Mouse (Mus musculus): ENCODE data around the gene Rimkla. TPM values are rescaled to one million over a fixed set of nuclear protein-coding genes. Genes with fewer than 3 reads are reported as not detected.

Gene Rimkla
- polyA plus RNA-seq, 1 experiment = not detected

- H3K4me3 ChIP-seq (replicated peaks) = peak overlapping the region; percentile 6
- H3K36me3 ChIP-seq (ENCODE audit: control insufficient read depth) = no peaks in the 10 kb centered on the region
- H3K4me1 ChIP-seq (ENCODE audit: control insufficient read depth) = peaks cover 76% of the 10 kb centered on the region
- H3K27me3 ChIP-seq (ENCODE audit: control insufficient read depth) = peaks cover 7% of the 10 kb centered on the region
- TF ChIP-seq GATA1 (IDR thresholded peaks at IDR 0.05; ENCODE audit: low read length) = no peak
- TF ChIP-seq TAL1 (IDR thresholded peaks at IDR 0.05; ENCODE audit: low read length) = no peak
- H3K9me3 ChIP-seq (ENCODE audit: control insufficient read depth, low read length) = no peaks in the 10 kb centered on the region
Measured at GRCm38 (mm10) chr4:119421191-119421590, 71.2 kb downstream of the Rimkla start.

GRCm38 (mm10) chr4:119417894-119418293 lies 74.5 kb downstream of the Rimkla start:
- peaks cover 38% of the 10 kb centered on the region for H3K27me3 ChIP-seq (ENCODE audit: control insufficient read depth)
- peaks cover 55% of the 10 kb centered on the region for H3K4me1 ChIP-seq (ENCODE audit: control insufficient read depth)
- no peaks in the 10 kb centered on the region for H3K36me3 ChIP-seq (ENCODE audit: control insufficient read depth)
- TF ChIP-seq TAL1 (IDR thresholded peaks at IDR 0.05; ENCODE audit: low read length) = peak; percentile 50
- TF ChIP-seq GATA1 (IDR thresholded peaks at IDR 0.05; ENCODE audit: low read length) = no peak
- H3K4me3 ChIP-seq (replicated peaks) = no peak overlapping the region
- H3K9me3 ChIP-seq (ENCODE audit: control insufficient read depth, low read length) = no peaks in the 10 kb centered on the region

- Histone ChIP-seq H3K27me3 (ENCODE audit: control insufficient read depth) (peaks cover 43% of the 10 kb centered on the region), H3K4me1 (ENCODE audit: control insufficient read depth) (peaks cover 51% of the 10 kb centered on the region), H3K9me3 (ENCODE audit: control insufficient read depth, low read length) (no peaks in the 10 kb centered on the region), H3K4me3 (replicated peaks) (no peak overlapping the region), H3K36me3 (ENCODE audit: control insufficient read depth) (no peaks in the 10 kb centered on the region)
- TF ChIP-seq GATA1 (IDR thresholded peaks at IDR 0.05; ENCODE audit: low read length) (no peak), TAL1 (IDR thresholded peaks at IDR 0.05; ENCODE audit: low read length) (no peak)
Measured at GRCm38 (mm10) chr4:119417270-119417669, 75.2 kb downstream of the Rimkla start.

Other genes starting within 250 kb of the Rimkla start
- gene Cldn19, start 237.2 kb downstream of the Rimkla start, polyA plus RNA-seq (2012) = not detected in 2 replicates
- gene Ybx1, start 198.0 kb downstream of the Rimkla start, polyA plus RNA-seq (2012) = 29.9 and 36.6 TPM in 2 replicates
- gene Ppih, start 172.1 kb downstream of the Rimkla start, polyA plus RNA-seq (2012) = 0.39 and 0.61 TPM in 2 replicates
- not detected in 2 replicates for gene Ccdc30, start 77.1 kb downstream of the Rimkla start, polyA plus RNA-seq (2012)
- 0.11 and 0.17 TPM in 2 replicates for gene Ppcs, start 70.2 kb downstream of the Rimkla start, polyA plus RNA-seq (2012)
- gene Zmynd12, start 69.8 kb downstream of the Rimkla start, polyA plus RNA-seq (2012) = not detected in 2 replicates
- 0.27 and 0.28 TPM in 2 replicates for gene Foxj3, start 44.4 kb upstream of the Rimkla start, polyA plus RNA-seq (2012)
- 0.12 and 0.25 TPM in 2 replicates for gene Frg2f1, start 46.9 kb upstream of the Rimkla start, polyA plus RNA-seq (2012)
- not detected in 2 replicates for gene Guca2a, start 145.1 kb upstream of the Rimkla start, polyA plus RNA-seq (2012)
- gene Guca2b, start 166.3 kb upstream of the Rimkla start, polyA plus RNA-seq (2012) = not detected in 2 replicates
- gene Hivep3, start 241.2 kb upstream of the Rimkla start, polyA plus RNA-seq (2012) = 0.01 and 0.02 TPM in 2 replicates

All from erythroblast, embryonic 14.5 days (primary cell).